Mouse (Mus musculus) E14TG2a.4 (cell line): ENCODE data around the gene Cln3.

Experiments used
- CTCF ChIP-seq: conservative IDR thresholded peaks from 2 replicates; pipeline ENCODE4 v1.5.1; 2014; ENCODE audit warnings: low read length
- NANOG ChIP-seq: IDR thresholded peaks from 2 replicates; pipeline ENCODE4 v1.6.1; 2014; ENCODE audit warnings: borderline replicate concordance, low read length, mixed read lengths
- POU5F1 ChIP-seq: IDR thresholded peaks from 2 replicates; pipeline ENCODE4 v1.6.1; 2014; ENCODE audit warnings: low read length, borderline replicate concordance

- no peak for TF ChIP-seq CTCF
- no peak for TF ChIP-seq POU5F1
- no peak for TF ChIP-seq NANOG
Observed at GRCm38 (mm10) chr7:126601896-126602295, 16.3 kb upstream of the Cln3 start.
